9 mouse cellular contexts compared by ENCODE assay signal in the genomic region with DNA sequence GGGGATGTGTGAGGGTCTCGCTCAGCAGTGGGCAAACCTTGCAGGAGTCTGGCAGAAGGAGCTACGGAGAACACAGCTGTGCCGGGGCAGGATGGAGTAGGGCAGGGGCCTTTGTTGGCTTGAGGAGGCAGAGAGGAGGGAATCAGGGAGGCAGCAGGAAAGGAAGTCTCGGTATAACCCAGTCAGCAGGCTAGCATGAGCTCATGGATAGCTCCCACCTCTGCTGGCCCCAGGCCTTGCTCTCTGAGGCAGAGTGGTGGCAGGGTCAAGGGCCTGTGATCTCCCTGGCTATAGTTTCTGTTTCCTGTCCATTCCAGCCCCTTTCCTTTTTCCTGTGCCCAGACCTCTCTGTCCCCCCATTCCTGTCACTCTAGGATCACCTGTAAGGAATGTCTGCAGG. TPM values are rescaled to one million over a fixed set of nuclear protein-coding genes. Genes with fewer than 3 reads are reported as not detected.
DNase-seq lines count a peak whose midpoint lies in the region; ATAC-seq and TF ChIP-seq lines count a peak whose summit lies in the region.
"Had no signal": no experiment of that assay in that cellular context is flagged by ENCODE, and none has a peak within 500 bp of the region (broad histone marks: within the 10 kb centered on the region; RNA-seq: fewer than 3 reads in every experiment).

No protein-coding gene starts in this region.

- peak overlapping the region; percentile 49 for H3K4me2 ChIP-seq in heart, embryonic 13.5 days
- H3K4me2 ChIP-seq in neural tube, embryonic 11.5 days (ENCODE audit: low read depth) = peak overlapping the region; percentile 14; the same call in 1 of the 2 replicates
- no peak overlapping the region for H3K4me2 ChIP-seq in neural tube, embryonic 15.5 days
- peak overlapping the region; percentile 43 for H3K4me2 ChIP-seq in intestine, embryonic 15.5 days (replicated peaks)
- 0 out of 2 replicates have a peak overlapping the region, but pooled peaks have one; percentile 20 for H3K4me2 ChIP-seq in stomach, postnatal 0 days (replicated peaks; ENCODE audit: low read depth)

- TF ChIP-seq EP300 in stomach, postnatal 0 days (optimal IDR thresholded peaks at IDR 0.05) = no peak

- H3K9ac ChIP-seq in heart, embryonic 13.5 days = peak overlapping the region; percentile 70
- H3K9ac ChIP-seq in neural tube, embryonic 11.5 days (ENCODE audit: low read length) = no peak overlapping the region
- H3K9ac ChIP-seq in neural tube, embryonic 15.5 days (replicated peaks) = no peak overlapping the region
- H3K9ac ChIP-seq in intestine, embryonic 15.5 days = peak overlapping the region; percentile 18; the same call in 1 of the 2 replicates
- H3K9ac ChIP-seq in stomach, postnatal 0 days (ENCODE audit: low read length) = 0 out of 2 replicates have a peak overlapping the region, but pooled peaks have one; percentile 38

- no peak for ATAC-seq in heart, embryonic 13.5 days (ENCODE audit: extremely low read depth, insufficient number of reproducible peaks, low FRiP score, low TSS enrichment)
- ATAC-seq in neural tube, embryonic 11.5 days (ENCODE audit: insufficient read depth, low FRiP score, low TSS enrichment) = no peak
- no peak for ATAC-seq in neural tube, embryonic 15.5 days (ENCODE audit: low FRiP score)
- no peak for ATAC-seq in intestine, embryonic 15.5 days
- ATAC-seq in stomach, postnatal 0 days (ENCODE audit: low FRiP score, low TSS enrichment) = no peak

- peaks cover 18% of the 10 kb centered on the region for H3K36me3 ChIP-seq in heart, embryonic 13.5 days
- peaks cover 8% of the 10 kb centered on the region for H3K36me3 ChIP-seq in neural tube, embryonic 11.5 days (ENCODE audit: control insufficient read depth, insufficient read depth, low read length)
- peaks cover 18% of the 10 kb centered on the region for H3K36me3 ChIP-seq in neural tube, embryonic 15.5 days
- H3K36me3 ChIP-seq in intestine, embryonic 15.5 days = peaks cover 18% of the 10 kb centered on the region
- peaks cover 10% of the 10 kb centered on the region for H3K36me3 ChIP-seq in stomach, postnatal 0 days (ENCODE audit: control insufficient read depth, insufficient read depth, low read length)

- intact Hi-C loops in left cerebral cortex, postnatal 25 days (cut with DNase I) = no loop called here

- WGBS in heart, embryonic 13.5 days = 54% methylated on average over 4 of the region's 4 CpGs
- 75% methylated on average over 4 of the region's 4 CpGs for WGBS in neural tube, embryonic 11.5 days
- 52% methylated on average over 4 of the region's 4 CpGs for WGBS in neural tube, embryonic 15.5 days
- 67% methylated on average over 4 of the region's 4 CpGs for WGBS in intestine, embryonic 15.5 days
- 36% methylated on average over 4 of the region's 4 CpGs for WGBS in stomach, postnatal 0 days

- H3K27me3 ChIP-seq in heart, embryonic 13.5 days (replicated peaks) = no peaks in the 10 kb centered on the region
- H3K27me3 ChIP-seq in neural tube, embryonic 11.5 days (ENCODE audit: control insufficient read depth, insufficient read depth, low read length) = no peaks in the 10 kb centered on the region
- H3K27me3 ChIP-seq in neural tube, embryonic 15.5 days (replicated peaks) = no peaks in the 10 kb centered on the region
- H3K27me3 ChIP-seq in intestine, embryonic 15.5 days (replicated peaks) = no peaks in the 10 kb centered on the region
- H3K27me3 ChIP-seq in stomach, postnatal 0 days (ENCODE audit: control insufficient read depth, insufficient read depth, low read length) = no peaks in the 10 kb centered on the region

- DNase-seq in heart, adult 8-10 months (ENCODE audit: low spot score) = no peak
- DNase-seq in neural tube, embryonic 11.5 days (ENCODE audit: low spot score) = no peak
- DNase-seq in stomach, postnatal 0 days (ENCODE audit: low spot score) = no peak
- no peak for DNase-seq in left cerebral cortex, postnatal 25 days (ENCODE audit: low spot score in 2 of 2)
- DNase-seq in T-cell, adult 2 months (ENCODE audit: low spot score) = no peak
- DNase-seq: retina, postnatal 1 day had no signal

- H3K27ac ChIP-seq in heart, embryonic 13.5 days (replicated peaks) = peak overlapping the region; percentile 70
- H3K27ac ChIP-seq in neural tube, embryonic 11.5 days (ENCODE audit: low read depth, low read length) = no peak overlapping the region
- no peak overlapping the region for H3K27ac ChIP-seq in neural tube, embryonic 15.5 days (replicated peaks)
- H3K27ac ChIP-seq in intestine, embryonic 15.5 days = peak overlapping the region; percentile 57
- peak overlapping the region; percentile 67 for H3K27ac ChIP-seq in stomach, postnatal 0 days (replicated peaks)

- no peaks in the 10 kb centered on the region for H3K9me3 ChIP-seq in heart, embryonic 13.5 days
- no peaks in the 10 kb centered on the region for H3K9me3 ChIP-seq in neural tube, embryonic 11.5 days (ENCODE audit: control insufficient read depth, low read length)
- H3K9me3 ChIP-seq in neural tube, embryonic 15.5 days (replicated peaks) = no peaks in the 10 kb centered on the region
- no peaks in the 10 kb centered on the region for H3K9me3 ChIP-seq in intestine, embryonic 15.5 days
- H3K9me3 ChIP-seq in stomach, postnatal 0 days (ENCODE audit: control insufficient read depth, low read length) = no peaks in the 10 kb centered on the region

- peak overlapping the region; percentile 22 for H3K4me3 ChIP-seq in heart, embryonic 13.5 days
- peak overlapping the region; percentile 0; the same call in 1 of the 2 replicates for H3K4me3 ChIP-seq in neural tube, embryonic 11.5 days (ENCODE audit: low read depth, low read length)
- no peak overlapping the region for H3K4me3 ChIP-seq in neural tube, embryonic 15.5 days (replicated peaks)
- H3K4me3 ChIP-seq in intestine, embryonic 15.5 days (replicated peaks) = no peak overlapping the region
- no peak overlapping the region for H3K4me3 ChIP-seq in stomach, postnatal 0 days (ENCODE audit: low read depth, low read length)

- peaks cover 79% of the 10 kb centered on the region for H3K4me1 ChIP-seq in heart, embryonic 13.5 days
- H3K4me1 ChIP-seq in neural tube, embryonic 11.5 days (ENCODE audit: control insufficient read depth, insufficient read depth, low read length) = no peaks in the 10 kb centered on the region; the same call in 1 of the 2 replicates
- peaks cover 42% of the 10 kb centered on the region for H3K4me1 ChIP-seq in neural tube, embryonic 15.5 days
- H3K4me1 ChIP-seq in intestine, embryonic 15.5 days (replicated peaks) = peaks cover 58% of the 10 kb centered on the region
- H3K4me1 ChIP-seq in stomach, postnatal 0 days (replicated peaks; ENCODE audit: control insufficient read depth, insufficient read depth) = peaks cover 6% of the 10 kb centered on the region; the same call in 1 of the 2 replicates

- no peak for TF ChIP-seq CTCF in stomach, postnatal 0 days (IDR thresholded peaks at IDR 0.05; ENCODE audit: low read depth)

RNA-seq across cellular contexts. Expression of a gene that starts 9.5 kb away (rescaled TPM):
- 31.0 and 32.0 TPM in 2 replicates for polyA plus RNA-seq in heart, embryonic 13.5 days (2015; fragmentation: Nextera tagmentation; extraction: Ambion mirVana)
- 10 to 100 TPM; 25.7 to 29.5 (median 26.8) TPM for total RNA-seq in heart, adult 8-10 months (2022)
- polyA plus RNA-seq in neural tube, embryonic 11.5 days (2014; fragmentation: Nextera tagmentation; extraction: Ambion mirVana) = 64.6 and 65.8 TPM in 2 replicates
- 116 and 124 TPM in 2 replicates for polyA plus RNA-seq in neural tube, embryonic 15.5 days (2015; fragmentation: Nextera tagmentation; extraction: Ambion mirVana)
- polyA plus RNA-seq in intestine, embryonic 15.5 days (2015; fragmentation: Nextera tagmentation; extraction: Ambion mirVana) = 41.2 and 42.7 TPM in 2 replicates
- 19.1 and 21.1 TPM in 2 replicates for polyA plus RNA-seq in stomach, postnatal 0 days (2015; fragmentation: Nextera tagmentation; extraction: Ambion mirVana)
- 100 to 1,000 TPM; 402 to 420 TPM for total RNA-seq in left cerebral cortex, postnatal 25 days (2021)

RNA-seq across cellular contexts. Expression of a gene that starts 10.9 kb away (rescaled TPM):
- 2.2 and 2.4 TPM in 2 replicates for polyA plus RNA-seq in heart, embryonic 13.5 days (2015; fragmentation: Nextera tagmentation; extraction: Ambion mirVana)
- under 1 TPM in 1 of 4 experiments, not detected in 3; 0.22 TPM for total RNA-seq in heart, adult 8-10 months (2022)
- 2.5 and 2.8 TPM in 2 replicates for polyA plus RNA-seq in neural tube, embryonic 11.5 days (2014; fragmentation: Nextera tagmentation; extraction: Ambion mirVana)
- 4.1 and 7.9 TPM in 2 replicates for polyA plus RNA-seq in neural tube, embryonic 15.5 days (2015; fragmentation: Nextera tagmentation; extraction: Ambion mirVana)
- 47.0 and 53.3 TPM in 2 replicates for polyA plus RNA-seq in intestine, embryonic 15.5 days (2015; fragmentation: Nextera tagmentation; extraction: Ambion mirVana)
- 42.5 and 46.0 TPM in 2 replicates for polyA plus RNA-seq in stomach, postnatal 0 days (2015; fragmentation: Nextera tagmentation; extraction: Ambion mirVana)
- under 1 TPM; 0.23 to 0.30 TPM for total RNA-seq in left cerebral cortex, postnatal 25 days (2021)

RNA-seq across cellular contexts. Expression of a gene that starts 18.6 kb away (rescaled TPM):
- polyA plus RNA-seq in heart, embryonic 13.5 days (2015; fragmentation: Nextera tagmentation; extraction: Ambion mirVana) = 25.6 and 28.2 TPM in 2 replicates
- 10 to 100 TPM; 14.4 to 19.2 (median 16.3) TPM for total RNA-seq in heart, adult 8-10 months (2022)
- polyA plus RNA-seq in neural tube, embryonic 11.5 days (2014; fragmentation: Nextera tagmentation; extraction: Ambion mirVana) = 39.4 and 46.2 TPM in 2 replicates
- polyA plus RNA-seq in neural tube, embryonic 15.5 days (2015; fragmentation: Nextera tagmentation; extraction: Ambion mirVana) = 27.8 and 34.0 TPM in 2 replicates
- polyA plus RNA-seq in intestine, embryonic 15.5 days (2015; fragmentation: Nextera tagmentation; extraction: Ambion mirVana) = 38.7 and 39.5 TPM in 2 replicates
- polyA plus RNA-seq in stomach, postnatal 0 days (2015; fragmentation: Nextera tagmentation; extraction: Ambion mirVana) = 16.2 and 16.6 TPM in 2 replicates
- total RNA-seq in left cerebral cortex, postnatal 25 days (2021) = 10 to 100 TPM; 27.8 to 28.4 TPM

RNA-seq across cellular contexts. Expression of a gene that starts 26.2 kb away (rescaled TPM):
- 13.6 and 14.7 TPM in 2 replicates for polyA plus RNA-seq in heart, embryonic 13.5 days (2015; fragmentation: Nextera tagmentation; extraction: Ambion mirVana)
- 1 to 10 TPM; 2.7 to 5.4 (median 3.5) TPM for total RNA-seq in heart, adult 8-10 months (2022)
- 1.8 and 2.9 TPM in 2 replicates for polyA plus RNA-seq in neural tube, embryonic 11.5 days (2014; fragmentation: Nextera tagmentation; extraction: Ambion mirVana)
- 5.5 and 11.4 TPM in 2 replicates for polyA plus RNA-seq in neural tube, embryonic 15.5 days (2015; fragmentation: Nextera tagmentation; extraction: Ambion mirVana)
- polyA plus RNA-seq in intestine, embryonic 15.5 days (2015; fragmentation: Nextera tagmentation; extraction: Ambion mirVana) = 21.3 and 21.7 TPM in 2 replicates
- 19.7 and 20.2 TPM in 2 replicates for polyA plus RNA-seq in stomach, postnatal 0 days (2015; fragmentation: Nextera tagmentation; extraction: Ambion mirVana)
- total RNA-seq in left cerebral cortex, postnatal 25 days (2021) = 1 to 10 TPM; 1.2 to 1.4 TPM

RNA-seq across cellular contexts. Expression of a gene that starts 35.5 kb away (rescaled TPM):
- 45.4 and 51.4 TPM in 2 replicates for polyA plus RNA-seq in heart, embryonic 13.5 days (2015; fragmentation: Nextera tagmentation; extraction: Ambion mirVana)
- total RNA-seq in heart, adult 8-10 months (2022) = 100 to 1,000 TPM; 105 to 122 (median 112) TPM
- polyA plus RNA-seq in neural tube, embryonic 11.5 days (2014; fragmentation: Nextera tagmentation; extraction: Ambion mirVana) = 35.3 and 39.0 TPM in 2 replicates
- polyA plus RNA-seq in neural tube, embryonic 15.5 days (2015; fragmentation: Nextera tagmentation; extraction: Ambion mirVana) = 38.0 and 39.1 TPM in 2 replicates
- 55.1 and 69.2 TPM in 2 replicates for polyA plus RNA-seq in intestine, embryonic 15.5 days (2015; fragmentation: Nextera tagmentation; extraction: Ambion mirVana)
- 30.5 and 34.6 TPM in 2 replicates for polyA plus RNA-seq in stomach, postnatal 0 days (2015; fragmentation: Nextera tagmentation; extraction: Ambion mirVana)
- 10 to 100 TPM; 38.6 to 40.0 TPM for total RNA-seq in left cerebral cortex, postnatal 25 days (2021)

Comparison
In these comparisons a context has a peak if more than half of its experiments do, and no peak if none do; other contexts are left out.
1. H3K4me3 ChIP-seq: peak in heart, embryonic 13.5 days (single experiment) and neural tube, embryonic 11.5 days (single experiment); none in neural tube, embryonic 15.5 days (single experiment), intestine, embryonic 15.5 days (single experiment) and stomach, postnatal 0 days (single experiment).
2. H3K27ac ChIP-seq: peak in heart, embryonic 13.5 days (single experiment), intestine, embryonic 15.5 days (single experiment) and stomach, postnatal 0 days (single experiment); none in neural tube, embryonic 11.5 days (single experiment) and neural tube, embryonic 15.5 days (single experiment).
3. H3K9ac ChIP-seq: peak in heart, embryonic 13.5 days (single experiment), intestine, embryonic 15.5 days (single experiment) and stomach, postnatal 0 days (single experiment); none in neural tube, embryonic 11.5 days (single experiment) and neural tube, embryonic 15.5 days (single experiment).